22 mouse cellular contexts compared by ENCODE assay signal in genomic region chr12:35319571-35319970, GRCm38 (mm10).
DNase-seq lines count a peak whose midpoint lies in the region; ATAC-seq lines count a peak whose summit lies in the region.
"Had no signal": no experiment of that assay in that cellular context is flagged by ENCODE, and none has a peak within 500 bp of the region (broad histone marks: within the 10 kb centered on the region; RNA-seq: fewer than 3 reads in every experiment).

No protein-coding gene starts in this region.

- H3K27me3 ChIP-seq in heart, embryonic 11.5 days (ENCODE audit: control insufficient read depth, insufficient read depth, low read length), result no peaks in the 10 kb centered on the region
- H3K27me3 ChIP-seq: embryonic facial prominence, embryonic 12.5 days; embryonic facial prominence, embryonic 15.5 days; hindbrain, embryonic 12.5 days; hindbrain, embryonic 15.5 days had no signal

- H3K9ac ChIP-seq in heart, embryonic 11.5 days (ENCODE audit: low read depth, low read length), result no peak overlapping the region
- H3K9ac ChIP-seq: embryonic facial prominence, embryonic 12.5 days; embryonic facial prominence, embryonic 15.5 days; forebrain, postnatal 0 days; hindbrain, embryonic 12.5 days; hindbrain, embryonic 15.5 days had no signal

- H3K27ac ChIP-seq in heart, embryonic 11.5 days (ENCODE audit: low read depth, low read length), result no peak overlapping the region
- peak overlapping the region; percentile 51 for H3K27ac ChIP-seq in macrophage
- H3K27ac ChIP-seq: embryonic facial prominence, embryonic 12.5 days; embryonic facial prominence, embryonic 15.5 days; gastrocnemius, adult 2 months; heart, embryonic 10.5 days; hindbrain, embryonic 12.5 days; hindbrain, embryonic 15.5 days had no signal

- H3K4me2 ChIP-seq in heart, embryonic 11.5 days, result no peak overlapping the region
- H3K4me2 ChIP-seq: embryonic facial prominence, embryonic 12.5 days; embryonic facial prominence, embryonic 15.5 days; hindbrain, embryonic 12.5 days; hindbrain, embryonic 15.5 days had no signal

- H3K9me3 ChIP-seq in heart, embryonic 11.5 days (replicated peaks; ENCODE audit: control insufficient read depth, low read length), result no peaks in the 10 kb centered on the region
- H3K9me3 ChIP-seq: embryonic facial prominence, embryonic 12.5 days; embryonic facial prominence, embryonic 15.5 days; heart, embryonic 10.5 days; hindbrain, embryonic 12.5 days; hindbrain, embryonic 15.5 days had no signal

- H3K79me2 ChIP-seq in macrophage (ENCODE audit: inconsistent target), result no peaks in the 10 kb centered on the region

- H3K4me3 ChIP-seq in heart, embryonic 11.5 days (ENCODE audit: low read depth, low read length), result no peak overlapping the region
- no peak overlapping the region for H3K4me3 ChIP-seq in macrophage (ENCODE audit: inconsistent target)
- H3K4me3 ChIP-seq: embryonic facial prominence, embryonic 12.5 days; embryonic facial prominence, embryonic 15.5 days; gastrocnemius, adult 2 months; heart, embryonic 10.5 days; hindbrain, embryonic 12.5 days; hindbrain, embryonic 15.5 days had no signal

- H3K36me3 ChIP-seq in heart, embryonic 11.5 days (ENCODE audit: control insufficient read depth, insufficient read depth, low read length), result no peaks in the 10 kb centered on the region
- no peaks in the 10 kb centered on the region for H3K36me3 ChIP-seq in macrophage (ENCODE audit: inconsistent target)
- H3K36me3 ChIP-seq: embryonic facial prominence, embryonic 12.5 days; embryonic facial prominence, embryonic 15.5 days; heart, embryonic 10.5 days; hindbrain, embryonic 12.5 days; hindbrain, embryonic 15.5 days had no signal

- WGBS in heart, embryonic 11.5 days (ENCODE audit: insufficient replicate concordance), result 82% methylated on average over 4 of the region's 4 CpGs
- 10% methylated on average over 4 of the region's 4 CpGs for WGBS in macrophage (ENCODE audit: missing documents)

- H3K4me1 ChIP-seq in heart, embryonic 11.5 days (ENCODE audit: control insufficient read depth, insufficient read depth, low read length), result no peaks in the 10 kb centered on the region
- H3K4me1 ChIP-seq: embryonic facial prominence, embryonic 12.5 days; embryonic facial prominence, embryonic 15.5 days; heart, embryonic 10.5 days; hindbrain, embryonic 12.5 days; hindbrain, embryonic 15.5 days had no signal

- DNase-seq in heart, adult 8-10 months (ENCODE audit: low spot score), result peak; percentile 24
- DNase-seq in cerebellum, adult 9-10 months, result no peak
- DNase-seq in right cerebral cortex, adult 18-20 months, result no peak
- no peak for DNase-seq in natural killer cell, adult 2 months (ENCODE audit: low spot score in 2 of 2)
- DNase-seq: adrenal gland, postnatal 10 days; adrenal gland, postnatal 36 days; cerebellum, adult 11-12 months; cerebellum, adult 8-10 months; cerebellum, postnatal 14 days; forebrain, postnatal 0 days; gastrocnemius, adult 2 months; gastrocnemius, postnatal 14 days had no signal

- ATAC-seq in heart, embryonic 11.5 days (replicated peaks; ENCODE audit: insufficient number of reproducible peaks, low FRiP score, low TSS enrichment), result no peak
- peak; percentile 82 for ATAC-seq in monocyte, adult 5-6 weeks (replicated peaks; ENCODE audit: insufficient number of reproducible peaks, low FRiP score, low TSS enrichment, poor library complexity, severe bottlenecking)
- ATAC-seq: activated CD4-positive, CD25-positive, alpha-beta regulatory T cell, adult 4 months; forebrain, embryonic 14.5 days; forebrain, postnatal 0 days had no signal
